Mouse (Mus musculus): ENCODE data around the gene Pate1.

The Pate1 gene

GRCm38 (mm10) chr9:35687013-35687412 is at the start of gene Pate1:
Pate1 (minus strand) TSS chr9:35687390.
- peak; percentile 29 to 56 for DNase-seq

DNA sequence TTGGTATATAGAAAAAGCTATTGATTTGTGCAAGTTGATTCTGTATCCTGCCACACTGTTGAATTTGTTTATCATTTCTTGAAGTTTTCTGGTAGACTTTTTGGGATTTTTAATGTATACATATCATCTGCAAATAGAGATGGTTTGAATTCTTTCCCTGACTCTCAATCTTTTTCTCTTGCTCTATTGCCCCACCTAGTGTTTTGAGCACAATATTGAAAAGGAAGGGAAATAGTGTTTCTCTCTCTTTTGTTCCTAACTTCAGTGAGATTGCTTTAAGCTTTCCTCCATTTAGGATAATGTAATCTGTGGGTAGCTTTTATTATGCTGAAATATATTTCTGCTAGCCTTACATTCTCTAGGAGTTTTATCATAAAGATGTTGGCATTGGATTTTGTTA is 20.1 kb upstream of the Pate1 start:
- no peak for DNase-seq

GRCm38 (mm10) chr9:35691924-35692323 is 4.7 kb upstream of the Pate1 start:
- DNase-seq: no peak

- DNase-seq: no peak
These were observed 13.6 kb downstream of the Pate1 start for GRCm38 (mm10) chr9:35673557-35673956.

DNA sequence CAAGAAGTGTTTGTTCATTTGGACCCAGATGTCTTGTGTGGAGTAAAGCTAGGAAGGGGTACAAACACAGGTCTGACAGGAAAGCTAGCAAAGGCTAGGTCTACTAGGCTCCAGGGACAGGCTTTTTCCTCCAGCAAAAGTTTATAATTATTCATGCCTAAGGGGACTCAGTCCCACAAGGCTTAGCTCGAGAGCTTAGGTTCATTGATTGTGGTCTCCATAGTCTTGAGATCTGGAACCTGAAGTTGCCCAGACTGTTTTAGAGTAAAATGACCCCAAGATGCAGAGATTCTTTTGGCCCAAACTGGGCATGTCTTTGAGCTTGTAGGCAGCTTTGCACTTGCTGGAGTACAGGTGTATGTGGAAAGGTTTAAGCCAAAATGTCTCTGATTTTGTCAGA is 39.1 kb downstream of the Pate1 start, which contains the start of gene Pate3:
Gene Pate3, minus strand, starts transcription at position 101 of the 400 bp plus-strand sequence.
- DNase-seq: no peak
